Mouse (Mus musculus) common myeloid progenitor, adult 5-6 weeks (primary cell): ENCODE results near the gene Zswim5. TPM values are rescaled to one million over a fixed set of nuclear protein-coding genes. Genes with fewer than 3 reads are reported as not detected.
"Not testable (repeated sequence)": the region's sequence is repeated elsewhere in the genome, so short reads cannot be mapped to it uniquely, and the experiment has no call there.

Source experiments
- ATAC-seq: replicated peaks from 2 replicates; pipeline ENCODE4 v1.8.0; 2016; ENCODE audit warnings: low read depth, mild to moderate bottlenecking, moderate TSS enrichment, inconsistent platforms; ENCODE audit not compliant: poor library complexity, severe bottlenecking
- total RNA-seq: library from RNA; stranded (forward); fragments of 200-1000, 187-1606 nt; gene quantifications from 2 replicates; pipeline ENCODE4 v1.2.3, GENCODE M21; 2017

Gene Zswim5
- total RNA-seq: 0.09 and 0.39 TPM in 2 replicates

GRCm38 (mm10) chr4:116876995-116877728, at the start of gene Zswim5:
Zswim5 (plus strand) TSS chr4:116877376.
- 0 out of 2 replicates have a peak, but pooled peaks have one; percentile 41 for ATAC-seq

- peak; percentile 70 for ATAC-seq
These were observed 49.4 kb upstream of the Zswim5 start for GRCm38 (mm10) chr4:116827819-116828218.

- no peak for ATAC-seq
These were observed 47.7 kb upstream of the Zswim5 start for GRCm38 (mm10) chr4:116829364-116830069.

- ATAC-seq: no peak
These were observed 47.2 kb upstream of the Zswim5 start for GRCm38 (mm10) chr4:116830070-116830368.

- ATAC-seq: no peak
These were observed 38.2 kb upstream of the Zswim5 start for GRCm38 (mm10) chr4:116838999-116839398.

GRCm38 (mm10) chr4:116840096-116840495, 37.1 kb upstream of the Zswim5 start:
- ATAC-seq: not testable (repeated sequence)

- ATAC-seq: no peak
These were observed 36.3 kb upstream of the Zswim5 start for GRCm38 (mm10) chr4:116840841-116841240.

GRCm38 (mm10) chr4:116844324-116844723, 32.9 kb upstream of the Zswim5 start:
- no peak for ATAC-seq

- no peak for ATAC-seq
These were observed 27.3 kb upstream of the Zswim5 start for GRCm38 (mm10) chr4:116849901-116850300.

GRCm38 (mm10) chr4:116854286-116854685, 22.9 kb upstream of the Zswim5 start:
- ATAC-seq: no peak

GRCm38 (mm10) chr4:116857203-116857602, 20.0 kb upstream of the Zswim5 start:
- no peak for ATAC-seq

- ATAC-seq: no peak
These were observed 17.5 kb upstream of the Zswim5 start for GRCm38 (mm10) chr4:116859711-116860110.

- no peak for ATAC-seq
These were observed 15.2 kb upstream of the Zswim5 start for GRCm38 (mm10) chr4:116862023-116862422.

GRCm38 (mm10) chr4:116869898-116870297, 7.3 kb upstream of the Zswim5 start:
- ATAC-seq: no peak

GRCm38 (mm10) chr4:116874595-116874994, 2.6 kb upstream of the Zswim5 start:
- no peak for ATAC-seq

- peak; percentile 40 for ATAC-seq
These were observed 564 bp upstream of the Zswim5 start for GRCm38 (mm10) chr4:116876630-116876994.

- ATAC-seq: peak; percentile 53; the same call in 1 of the 2 replicates
These were observed 649 bp downstream of the Zswim5 start for GRCm38 (mm10) chr4:116877729-116878321.

- ATAC-seq: no peak
These were observed 1.3 kb downstream of the Zswim5 start for GRCm38 (mm10) chr4:116878491-116878890.

- no peak for ATAC-seq
These were observed 5.5 kb downstream of the Zswim5 start for GRCm38 (mm10) chr4:116882679-116883078.

- no peak for ATAC-seq
These were observed 17.3 kb downstream of the Zswim5 start for GRCm38 (mm10) chr4:116894200-116895080.
